Mouse (Mus musculus) left cerebral cortex, adult 18-20 months (tissue): ENCODE data around the gene Tmem44. TPM values are rescaled to one million over a fixed set of nuclear protein-coding genes. Genes with fewer than 3 reads are reported as not detected.

ENCODE experiments used
- DNase-seq, 2 experiments: peaks; one replicate each; pipeline ENCODE4 v3.0.0; 2021 to 2022; ENCODE audit warnings: low spot score in 2 of 2, mixed read lengths in 1 of 2
- long read RNA-seq, 2 experiments: library from polyadenylated mRNA; stranded (forward); transcript quantifications; one replicate each; pipeline ENCODE4 v2.0.0; 2021
- total RNA-seq, 2 experiments: library from RNA; stranded (reverse); gene quantifications; 2 replicates each; pipeline ENCODE4 v1.2.3; 2021

Gene Tmem44
- 10 to 100 TPM; 60.4 to 64.9 TPM for total RNA-seq
- long read RNA-seq, experiment 1, full-length matches to known transcripts, result 14 of 51 reads
- long read RNA-seq, experiment 1, partial matches to known transcripts, result 13 of 51 reads
- long read RNA-seq, experiment 1, other reads (novel, unspliced or antisense), result 24 of 51 reads
- long read RNA-seq, experiment 2, full-length matches to known transcripts, result 18 of 53 reads
- long read RNA-seq, experiment 2, partial matches to known transcripts, result 13 of 53 reads
- long read RNA-seq, experiment 2, other reads (novel, unspliced or antisense), result 22 of 53 reads

GRCm38 (mm10) chr16:30550748-30551192, at the start of gene Tmem44:
Gene Tmem44 (minus strand): TSS chr16:30550842.
- peak in 1 of 2 experiments; percentile 15 for DNase-seq

GRCm38 (mm10) chr16:30599491-30600268, 49.0 kb upstream of the Tmem44 start, which contains the start of gene Fam43a:
Gene Fam43a (plus strand): TSS chr16:30599723.
- peak; percentile 82 to 88 for DNase-seq

- DNase-seq, result peak; percentile 92 to 94
These were observed 46.5 kb upstream of the Tmem44 start for GRCm38 (mm10) chr16:30596959-30597681.

DNA sequence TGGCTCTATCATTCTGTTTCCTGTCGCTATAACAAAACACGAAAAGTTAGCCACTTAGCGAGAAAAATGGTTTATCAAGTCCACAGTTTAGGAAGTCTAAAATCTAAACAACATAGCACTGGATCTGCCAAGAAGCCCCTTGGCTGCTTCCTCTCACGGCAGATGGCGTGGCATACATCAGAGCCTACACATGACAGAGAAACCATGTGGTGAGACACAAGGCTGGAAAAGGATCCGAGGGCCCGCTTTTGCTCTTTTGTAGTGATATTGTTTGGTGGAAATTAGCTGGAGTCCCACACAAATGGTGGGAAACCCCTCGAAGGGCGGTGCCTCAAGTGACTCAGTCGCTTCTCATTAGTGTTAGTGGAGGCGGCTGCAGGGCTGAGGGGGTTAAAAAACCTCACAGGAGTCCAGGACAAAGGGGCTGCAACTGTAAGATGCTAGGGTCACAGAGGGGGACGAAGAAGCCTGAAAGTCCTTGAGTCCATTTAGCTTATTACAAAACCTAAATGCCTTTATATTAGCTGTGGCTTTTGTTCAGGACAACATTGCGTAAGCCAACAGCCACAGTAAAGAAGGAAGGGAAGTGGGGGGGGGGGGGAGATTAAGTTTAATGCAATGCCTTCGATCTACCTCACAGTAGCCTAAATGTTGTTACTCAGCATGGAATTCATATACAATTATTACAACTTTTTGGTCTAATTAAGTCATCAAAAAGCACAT, 45.4 kb upstream of the Tmem44 start:
- DNase-seq, result no peak

GRCm38 (mm10) chr16:30595356-30595755, 44.7 kb upstream of the Tmem44 start:
- no peak for DNase-seq

DNA sequence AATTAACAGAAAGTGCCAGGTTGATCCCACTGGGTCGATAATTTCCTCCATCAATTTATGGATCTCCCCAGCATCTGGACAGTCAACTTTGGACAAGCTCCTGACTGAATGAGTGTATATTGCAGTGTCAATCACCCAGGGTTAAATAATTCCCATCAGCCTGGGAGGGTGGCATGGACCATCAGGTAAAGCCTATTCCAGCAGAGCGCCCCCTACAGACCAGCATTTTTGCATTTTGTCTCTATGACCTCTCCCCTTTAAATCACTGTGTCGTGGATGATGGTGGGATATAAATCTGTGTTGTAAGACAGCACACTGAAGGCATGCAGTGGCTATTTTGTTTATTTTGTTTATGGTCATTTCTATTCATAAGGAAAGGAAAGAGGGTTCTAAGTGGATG, 41.3 kb upstream of the Tmem44 start:
- no peak for DNase-seq

- no peak for DNase-seq
These were observed 39.9 kb upstream of the Tmem44 start for GRCm38 (mm10) chr16:30590264-30591209.

GRCm38 (mm10) chr16:30587494-30588327, 37.1 kb upstream of the Tmem44 start, which contains the start of gene Lsg1:
Gene Lsg1 (minus strand): TSS chr16:30587592.
- peak; percentile 83 to 84 for DNase-seq

DNA sequence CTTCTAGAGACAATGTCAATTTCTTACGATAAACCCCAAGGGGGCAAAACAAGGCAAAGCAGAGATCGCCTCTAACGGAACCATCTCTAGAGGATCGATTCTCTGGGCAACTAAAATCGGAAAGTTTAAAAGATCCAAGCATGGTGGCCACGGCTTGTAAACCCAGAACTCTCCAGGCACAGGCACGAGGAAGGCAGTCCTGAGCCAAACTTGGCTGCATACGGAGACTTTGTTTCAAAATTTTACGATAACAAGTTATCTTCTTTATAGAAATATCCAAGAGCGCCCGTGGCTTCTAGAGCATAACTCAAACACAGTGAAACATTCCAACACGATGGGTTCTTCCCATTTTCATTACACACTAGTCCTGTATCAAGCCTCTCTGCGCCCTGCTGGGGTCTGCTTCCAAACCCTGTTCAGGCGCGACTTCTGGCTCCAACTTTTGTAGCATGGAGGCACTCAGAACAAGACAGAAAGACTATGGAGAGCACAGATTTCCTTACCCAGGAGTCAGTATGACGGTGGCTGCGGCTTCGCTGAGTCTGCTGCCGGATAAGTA, 36.4 kb upstream of the Tmem44 start:
- no peak for DNase-seq

- no peak for DNase-seq
These were observed 30.1 kb upstream of the Tmem44 start for GRCm38 (mm10) chr16:30580765-30581164.

GRCm38 (mm10) chr16:30576392-30576791, 25.8 kb upstream of the Tmem44 start:
- DNase-seq, result no peak

DNA sequence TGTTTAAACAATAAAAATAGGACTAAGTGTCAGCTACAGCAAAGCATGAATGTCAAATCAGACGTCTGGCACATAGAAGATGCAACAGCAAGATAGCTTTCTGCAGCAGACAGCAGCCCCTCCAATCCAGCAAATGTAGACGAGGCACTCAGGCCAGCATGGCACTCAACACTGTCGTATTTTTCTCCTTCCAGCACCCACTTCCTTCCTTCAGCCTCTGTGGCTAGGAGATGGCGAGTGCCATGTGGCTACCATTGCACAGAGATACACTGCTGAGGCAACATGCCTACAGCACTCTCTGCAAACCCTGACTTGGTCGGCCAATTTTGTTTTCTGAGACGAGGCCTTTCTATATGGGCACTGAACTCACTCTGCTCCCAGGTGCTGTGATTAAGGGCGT, 25.2 kb upstream of the Tmem44 start:
- DNase-seq, result no peak

GRCm38 (mm10) chr16:30572239-30572638, 21.6 kb upstream of the Tmem44 start:
- no peak for DNase-seq

DNA sequence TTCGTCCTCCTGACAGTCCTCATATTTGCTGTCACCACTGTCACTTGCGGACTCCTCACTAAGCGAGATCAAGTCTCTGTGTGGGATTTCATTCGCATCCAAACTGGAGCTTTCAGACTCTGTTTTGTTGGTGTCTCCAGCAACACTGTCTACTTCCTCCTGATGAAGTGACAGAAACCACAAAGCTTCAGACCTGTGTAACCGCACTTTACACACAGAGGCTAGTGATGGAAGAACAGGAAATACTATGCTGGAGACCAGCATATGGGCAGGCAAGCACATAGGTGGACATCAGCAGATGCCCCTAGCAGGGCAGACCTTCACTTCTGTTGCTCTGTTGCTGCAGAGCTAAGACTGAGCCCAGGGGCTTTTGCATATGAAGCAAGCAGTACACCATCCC, 20.7 kb upstream of the Tmem44 start:
- DNase-seq, result no peak

GRCm38 (mm10) chr16:30570173-30570572, 19.5 kb upstream of the Tmem44 start:
- no peak for DNase-seq

DNA sequence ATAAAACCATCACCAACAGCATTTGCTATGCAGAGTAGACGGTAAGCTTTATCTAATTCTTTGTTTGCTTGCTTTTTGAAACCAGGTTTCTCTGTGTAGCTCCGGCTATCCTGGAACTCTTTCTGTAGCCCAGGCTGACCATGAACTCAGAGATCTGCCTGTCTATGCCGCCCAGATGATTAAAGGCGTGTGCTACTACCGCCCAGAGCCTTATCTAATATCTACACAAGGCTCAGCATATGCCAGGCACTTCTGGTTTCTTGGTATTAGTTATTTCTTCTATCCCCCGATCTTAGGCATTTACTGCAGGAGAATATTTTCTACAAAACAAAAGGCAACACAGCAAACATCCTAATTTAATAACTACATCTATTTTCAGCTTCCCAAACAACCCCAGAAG, 15.0 kb upstream of the Tmem44 start:
- no peak for DNase-seq

DNA sequence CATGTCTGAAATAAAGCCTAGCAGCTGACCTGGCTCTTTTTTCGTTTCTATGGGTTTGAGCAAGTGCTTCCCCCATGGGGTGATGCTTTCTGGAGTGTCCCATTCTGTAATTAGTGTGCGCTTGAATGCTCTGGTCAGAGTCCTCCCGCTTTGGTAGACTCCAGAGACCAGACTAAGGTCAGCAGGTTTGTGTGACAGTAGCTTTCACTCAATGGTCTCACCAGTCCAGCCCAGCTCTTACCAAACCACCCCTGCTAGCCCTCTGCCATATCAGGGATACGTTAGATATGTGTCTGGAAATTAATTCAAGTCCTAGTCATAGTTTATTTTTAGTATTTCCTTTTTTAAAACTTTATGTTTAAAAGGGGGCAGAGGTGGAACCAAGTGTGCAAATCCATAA, 10.0 kb upstream of the Tmem44 start:
- DNase-seq, result no peak

DNA sequence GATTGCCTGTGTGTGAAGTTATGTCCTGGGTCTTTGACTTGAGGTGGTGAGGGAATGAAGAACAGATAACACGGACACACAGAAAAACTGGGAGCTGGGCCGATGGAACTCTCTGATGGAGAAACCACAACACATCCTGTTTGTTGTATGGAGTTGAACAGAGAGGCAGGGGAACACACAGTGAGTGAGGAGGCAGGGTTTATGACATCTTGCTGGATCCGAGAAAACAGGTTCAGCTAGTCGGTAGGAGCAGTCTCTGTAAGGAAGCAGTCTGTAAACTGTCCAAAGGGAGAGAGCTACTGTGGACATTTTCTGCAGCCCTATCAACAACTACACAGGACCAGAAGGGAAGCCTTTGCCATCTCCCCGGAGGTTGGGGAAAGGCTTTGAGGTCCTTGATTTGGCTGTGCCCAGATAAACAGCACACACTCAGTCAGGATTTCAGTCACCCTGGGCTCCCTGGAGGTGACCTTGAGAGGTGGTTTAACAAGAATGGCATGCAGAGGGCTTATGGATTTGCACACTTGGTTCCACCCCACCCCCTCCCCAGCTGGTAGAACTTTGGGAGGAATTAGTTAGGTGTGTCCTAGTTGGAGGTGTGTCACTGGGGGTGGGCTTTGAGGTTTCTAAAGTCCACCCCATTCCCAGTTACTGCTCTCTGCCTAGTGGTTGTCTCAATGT, 8.8 kb upstream of the Tmem44 start:
- no peak for DNase-seq
